Mouse (Mus musculus): ENCODE data around the gene Wbp4. TPM values are rescaled to one million over a fixed set of nuclear protein-coding genes. Genes with fewer than 3 reads are reported as not detected.
"Not testable (repeated sequence)": the region's sequence is repeated elsewhere in the genome, so short reads cannot be mapped to it uniquely, and the experiment has no call there.

Gene Wbp4
- polyA plus RNA-seq (2015; fragmentation: Nextera tagmentation; extraction: Ambion mirVana) = 29.8 and 31.0 TPM in 2 replicates

- H3K4me2 ChIP-seq (replicated peaks; ENCODE audit: low read depth) = peak within 1 kb of the TSS; percentile 80
- no peaks in the 10 kb centered on the region for H3K27me3 ChIP-seq (replicated peaks; ENCODE audit: control insufficient read depth, insufficient read depth, low read length)
- peak within 1 kb of the TSS; percentile 100 for H3K27ac ChIP-seq (ENCODE audit: low read depth, low read length)
- peak within 1 kb of the TSS; percentile 95 for H3K4me3 ChIP-seq (ENCODE audit: low read depth, low read length)
- 0 out of 2 replicates have a peak, but pooled peaks cover 5% of the 10 kb centered on the region for H3K36me3 ChIP-seq (ENCODE audit: control insufficient read depth, insufficient read depth)
- H3K9me3 ChIP-seq (ENCODE audit: control insufficient read depth) = no peaks in the 10 kb centered on the region
- under 1% methylated on average over 81 of the region's 86 CpGs for WGBS
- no peaks in the 10 kb centered on the region; the same call in 1 of the 2 replicates for H3K4me1 ChIP-seq (replicated peaks; ENCODE audit: control insufficient read depth, insufficient read depth, low read length)
- no peak for TF ChIP-seq CTCF (IDR thresholded peaks at IDR 0.05; ENCODE audit: low read depth)
- peak; percentile 84 for ATAC-seq
- H3K9ac ChIP-seq (ENCODE audit: low read depth, low read length) = peak within 1 kb of the TSS; percentile 99
Measured at GRCm38 (mm10) chr14:79481339-79482151, at the start of gene Wbp4. Gene Wbp4, minus strand, starts transcription at chr14:79481520.

GRCm38 (mm10) chr14:79530761-79531160 lies 49.4 kb upstream of the Wbp4 start:
- no peaks in the 10 kb centered on the region for H3K9me3 ChIP-seq (ENCODE audit: control insufficient read depth)
- no peak for ATAC-seq
- no peak for TF ChIP-seq CTCF (IDR thresholded peaks at IDR 0.05; ENCODE audit: low read depth)

GRCm38 (mm10) chr14:79529581-79530554 lies 48.5 kb upstream of the Wbp4 start:
- 0 out of 2 replicates have a peak, but pooled peaks cover 4% of the 10 kb centered on the region for H3K4me1 ChIP-seq (replicated peaks; ENCODE audit: control insufficient read depth, insufficient read depth, low read length)
- no peak for ATAC-seq
- no peak overlapping the region for H3K4me2 ChIP-seq (replicated peaks; ENCODE audit: low read depth)
- 72% methylated on average over 10 of the region's 10 CpGs for WGBS
- no peaks in the 10 kb centered on the region for H3K9me3 ChIP-seq (ENCODE audit: control insufficient read depth)
- H3K4me3 ChIP-seq (ENCODE audit: low read depth, low read length) = no peak overlapping the region
- no peak overlapping the region for H3K9ac ChIP-seq (ENCODE audit: low read depth, low read length)
- H3K27me3 ChIP-seq (replicated peaks; ENCODE audit: control insufficient read depth, insufficient read depth, low read length) = no peaks in the 10 kb centered on the region
- H3K36me3 ChIP-seq (ENCODE audit: control insufficient read depth, insufficient read depth) = no peaks in the 10 kb centered on the region
- no peak for TF ChIP-seq CTCF (IDR thresholded peaks at IDR 0.05; ENCODE audit: low read depth)
- H3K27ac ChIP-seq (ENCODE audit: low read depth, low read length) = no peak overlapping the region

More at GRCm38 (mm10) chr14:79530761-79531160, 49.4 kb upstream of the Wbp4 start:
- 84% methylated on average over 6 of the region's 6 CpGs for WGBS
- H3K27ac ChIP-seq (ENCODE audit: low read depth, low read length) = no peak overlapping the region
- H3K4me1 ChIP-seq (replicated peaks; ENCODE audit: control insufficient read depth, insufficient read depth, low read length) = 0 out of 2 replicates have a peak, but pooled peaks cover 4% of the 10 kb centered on the region
- H3K36me3 ChIP-seq (ENCODE audit: control insufficient read depth, insufficient read depth) = no peaks in the 10 kb centered on the region
- no peak overlapping the region for H3K9ac ChIP-seq (ENCODE audit: low read depth, low read length)
- no peak overlapping the region for H3K4me2 ChIP-seq (replicated peaks; ENCODE audit: low read depth)
- H3K27me3 ChIP-seq (replicated peaks; ENCODE audit: control insufficient read depth, insufficient read depth, low read length) = no peaks in the 10 kb centered on the region
- no peak overlapping the region for H3K4me3 ChIP-seq (ENCODE audit: low read depth, low read length)

- Histone ChIP-seq H3K4me1 (replicated peaks; ENCODE audit: control insufficient read depth, insufficient read depth, low read length) (0 out of 2 replicates have a peak, but pooled peaks cover 4% of the 10 kb centered on the region), H3K9ac (ENCODE audit: low read depth, low read length) (no peak overlapping the region), H3K9me3 (ENCODE audit: control insufficient read depth) (no peaks in the 10 kb centered on the region), H3K4me2 (replicated peaks; ENCODE audit: low read depth) (peak overlapping the region; percentile 21; the same call in 1 of the 2 replicates), H3K36me3 (ENCODE audit: control insufficient read depth, insufficient read depth) (0 out of 2 replicates have a peak, but pooled peaks cover 4% of the 10 kb centered on the region), H3K27me3 (replicated peaks; ENCODE audit: control insufficient read depth, insufficient read depth, low read length) (no peaks in the 10 kb centered on the region), H3K27ac (ENCODE audit: low read depth, low read length) (no peak overlapping the region), H3K4me3 (ENCODE audit: low read depth, low read length) (no peak overlapping the region)
- 19% methylated on average over 6 of the region's 6 CpGs for WGBS
- TF ChIP-seq CTCF (IDR thresholded peaks at IDR 0.05; ENCODE audit: low read depth) = no peak
- peak; percentile 97 for ATAC-seq
Measured at GRCm38 (mm10) chr14:79527704-79528103, 46.4 kb upstream of the Wbp4 start.

GRCm38 (mm10) chr14:79526106-79526505 lies 44.8 kb upstream of the Wbp4 start:
- H3K4me3 ChIP-seq (ENCODE audit: low read depth, low read length); ATAC-seq; H3K9ac ChIP-seq (ENCODE audit: low read depth, low read length); H3K27ac ChIP-seq (ENCODE audit: low read depth, low read length); H3K36me3 ChIP-seq (ENCODE audit: control insufficient read depth, insufficient read depth); H3K9me3 ChIP-seq (ENCODE audit: control insufficient read depth); H3K4me1 ChIP-seq (replicated peaks; ENCODE audit: control insufficient read depth, insufficient read depth, low read length); H3K27me3 ChIP-seq (replicated peaks; ENCODE audit: control insufficient read depth, insufficient read depth, low read length); H3K4me2 ChIP-seq (replicated peaks; ENCODE audit: low read depth): not testable (repeated sequence)
- 83% methylated on average over 12 of the region's 12 CpGs for WGBS

GRCm38 (mm10) chr14:79522387-79522786 lies 41.1 kb upstream of the Wbp4 start:
- Histone ChIP-seq H3K36me3 (ENCODE audit: control insufficient read depth, insufficient read depth) (0 out of 2 replicates have a peak, but pooled peaks cover 4% of the 10 kb centered on the region), H3K27ac (ENCODE audit: low read depth, low read length) (no peak overlapping the region)
- no peak for ATAC-seq

More at GRCm38 (mm10) chr14:79522387-79522786, 41.1 kb upstream of the Wbp4 start:
- Histone ChIP-seq H3K4me1 (replicated peaks; ENCODE audit: control insufficient read depth, insufficient read depth, low read length) (0 out of 2 replicates have a peak, but pooled peaks cover 6% of the 10 kb centered on the region), H3K27me3 (replicated peaks; ENCODE audit: control insufficient read depth, insufficient read depth, low read length) (no peaks in the 10 kb centered on the region), H3K9me3 (ENCODE audit: control insufficient read depth) (no peaks in the 10 kb centered on the region), H3K9ac (ENCODE audit: low read depth, low read length) (no peak overlapping the region), H3K4me2 (replicated peaks; ENCODE audit: low read depth) (no peak overlapping the region), H3K4me3 (ENCODE audit: low read depth, low read length) (no peak overlapping the region)
- no peak for TF ChIP-seq CTCF (IDR thresholded peaks at IDR 0.05; ENCODE audit: low read depth)
- 79% methylated on average over 9 of the region's 9 CpGs for WGBS

All from intestine, postnatal 0 days (tissue).